Mouse (Mus musculus): ENCODE measurements around the gene Tmem161b. TPM values are rescaled to one million over a fixed set of nuclear protein-coding genes. Genes with fewer than 3 reads are reported as not detected.
A peak's percentile ranks its signal among the peaks of the same experiment; 100 is the strongest.
"Not testable (repeated sequence)": the region's sequence is repeated elsewhere in the genome, so short reads cannot be mapped to it uniquely, and the experiment has no call there.

Gene Tmem161b
- 16.1 and 16.2 TPM in 2 replicates for polyA plus RNA-seq (2015; fragmentation: Nextera tagmentation; extraction: Ambion mirVana)

- under 1% methylated on average over 48 of the region's 52 CpGs for WGBS
- peak; percentile 98 for ATAC-seq (ENCODE audit: insufficient read depth, low FRiP score, low read depth)
Measured at GRCm38 (mm10) chr13:84221820-84222681, at the start of gene Tmem161b. Gene Tmem161b, plus strand, starts transcription at chr13:84222296.

DNA sequence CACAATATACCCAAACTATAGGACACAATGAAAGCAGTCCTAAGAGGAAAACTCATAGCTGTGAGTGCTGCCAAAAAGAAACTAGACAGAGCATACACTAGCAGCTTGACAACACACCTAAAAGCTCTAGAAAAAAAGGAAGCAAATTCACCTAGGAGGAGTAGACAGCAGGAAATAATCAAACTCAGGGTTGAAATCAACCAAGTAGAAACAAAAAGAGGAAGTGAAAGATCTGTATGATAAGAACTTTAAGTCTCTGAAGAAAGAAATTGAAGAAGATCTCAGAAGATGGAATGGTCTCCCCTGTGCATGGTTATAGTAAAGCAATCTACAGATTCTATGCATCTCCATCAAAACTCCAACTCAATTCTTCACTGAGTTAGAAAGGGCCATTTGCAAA lies 36.3 kb upstream of the Tmem161b start:
- H3K4me3 ChIP-seq (replicated peaks); ATAC-seq (ENCODE audit: insufficient read depth, low FRiP score, low read depth); H3K9ac ChIP-seq; H3K9me3 ChIP-seq; H3K4me1 ChIP-seq; H3K36me3 ChIP-seq; H3K27ac ChIP-seq; H3K27me3 ChIP-seq (replicated peaks); H3K4me2 ChIP-seq: not testable (repeated sequence)

More at GRCm38 (mm10) chr13:84221820-84222681, at the start of gene Tmem161b:
- Histone ChIP-seq H3K27me3 (replicated peaks) (no peaks in the 10 kb centered on the region), H3K4me2 (peak within 1 kb of the TSS; percentile 84), H3K9ac (peak within 1 kb of the TSS; percentile 60), H3K4me3 (replicated peaks) (peak within 1 kb of the TSS; percentile 77), H3K4me1 (peaks cover 6% of the 10 kb centered on the region), H3K36me3 (no peaks in the 10 kb centered on the region), H3K9me3 (no peaks in the 10 kb centered on the region), H3K27ac (peak within 1 kb of the TSS; percentile 82)

DNA sequence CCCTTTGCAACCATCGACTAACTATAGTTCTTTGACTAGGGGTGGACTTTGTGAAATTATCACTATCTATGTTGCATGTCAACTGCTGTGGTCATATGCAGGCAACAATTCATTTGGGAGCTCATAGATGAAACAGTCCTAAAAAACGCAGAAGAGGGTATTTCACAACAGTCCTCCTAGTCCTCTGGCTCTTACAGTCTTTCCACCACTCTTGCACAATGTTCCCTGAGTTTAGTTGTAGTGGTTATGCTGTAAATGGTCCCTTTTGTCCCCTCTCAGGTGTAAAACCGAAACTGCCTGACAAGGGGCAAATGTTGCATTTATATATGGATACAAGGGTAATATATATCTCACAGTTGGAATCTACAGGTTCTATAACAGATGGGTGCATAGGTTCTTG lies 29.4 kb upstream of the Tmem161b start:
- H3K4me3 ChIP-seq (replicated peaks) = no peak overlapping the region
- H3K9ac ChIP-seq = no peak overlapping the region
- no peaks in the 10 kb centered on the region for H3K4me1 ChIP-seq
- H3K36me3 ChIP-seq = no peaks in the 10 kb centered on the region
- no peak overlapping the region for H3K27ac ChIP-seq
- no peak for ATAC-seq (ENCODE audit: insufficient read depth, low FRiP score, low read depth)
- no peaks in the 10 kb centered on the region for H3K27me3 ChIP-seq (replicated peaks)
- no peak overlapping the region for H3K4me2 ChIP-seq
- H3K9me3 ChIP-seq = no peaks in the 10 kb centered on the region
- 71% methylated on average over 3 of the region's 3 CpGs for WGBS

DNA sequence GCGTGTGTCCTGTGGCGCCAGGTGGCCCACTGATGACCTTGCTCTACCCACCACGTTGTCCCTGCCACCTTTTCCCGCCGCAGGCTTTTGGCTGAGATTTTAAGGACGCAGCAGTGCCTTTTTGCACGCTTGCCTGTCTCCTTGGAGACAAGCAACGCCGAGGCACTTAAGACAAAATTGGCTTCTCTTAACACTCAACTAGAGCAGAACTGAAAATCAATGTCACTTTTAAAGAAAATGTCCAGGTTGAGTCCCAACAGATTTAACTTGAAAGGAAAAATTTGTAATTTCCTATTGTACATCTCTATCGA lies 541 bp downstream of the Tmem161b start:
- H3K4me1 ChIP-seq = peaks cover 6% of the 10 kb centered on the region
- ATAC-seq (ENCODE audit: insufficient read depth, low FRiP score, low read depth) = no peak
- peak overlapping the region; percentile 60 for H3K9ac ChIP-seq
- peak overlapping the region; percentile 82 for H3K27ac ChIP-seq
- H3K27me3 ChIP-seq (replicated peaks) = no peaks in the 10 kb centered on the region
- H3K4me3 ChIP-seq (replicated peaks) = peak overlapping the region; percentile 77
- no peaks in the 10 kb centered on the region for H3K9me3 ChIP-seq
- peak overlapping the region; percentile 84 for H3K4me2 ChIP-seq
- no peaks in the 10 kb centered on the region for H3K36me3 ChIP-seq
- 5% methylated on average over 10 of the region's 10 CpGs for WGBS

- 40% methylated on average over 5 of the region's 5 CpGs for WGBS
- Histone ChIP-seq H3K9me3 (no peaks in the 10 kb centered on the region), H3K4me1 (peaks cover 6% of the 10 kb centered on the region), H3K27me3 (replicated peaks) (no peaks in the 10 kb centered on the region), H3K36me3 (no peaks in the 10 kb centered on the region), H3K27ac (no peak overlapping the region), H3K9ac (no peak overlapping the region), H3K4me2 (peak overlapping the region; percentile 84), H3K4me3 (replicated peaks) (peak overlapping the region; percentile 77)
- ATAC-seq (ENCODE audit: insufficient read depth, low FRiP score, low read depth) = no peak
Measured at GRCm38 (mm10) chr13:84223018-84223417, 922 bp downstream of the Tmem161b start.

DNA sequence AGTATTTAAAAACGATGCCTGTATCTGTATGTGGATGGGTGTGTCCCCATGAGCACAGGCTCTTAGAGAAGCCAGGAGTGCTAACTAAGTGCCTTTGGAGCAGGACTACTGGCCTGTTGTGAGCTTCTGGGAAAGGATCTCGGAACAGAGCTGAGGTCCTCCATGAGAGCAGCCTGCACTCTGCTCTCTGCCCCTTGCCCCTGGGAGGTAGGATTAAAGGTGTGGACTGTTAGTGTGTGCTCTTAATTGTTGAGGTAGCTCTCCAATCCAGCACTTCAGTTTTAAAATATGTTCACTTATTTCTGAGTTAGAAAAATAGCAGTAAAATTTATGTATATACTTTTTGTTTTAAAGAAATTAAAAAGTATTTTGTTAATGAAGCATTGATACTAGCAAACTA lies 11.9 kb downstream of the Tmem161b start:
- Histone ChIP-seq H3K9me3 (peaks cover 7% of the 10 kb centered on the region; the same call in 1 of the 2 replicates), H3K27ac (no peak overlapping the region), H3K36me3 (no peaks in the 10 kb centered on the region), H3K4me2 (no peak overlapping the region), H3K27me3 (replicated peaks) (no peaks in the 10 kb centered on the region), H3K9ac (no peak overlapping the region), H3K4me3 (replicated peaks) (no peak overlapping the region), H3K4me1 (no peaks in the 10 kb centered on the region)
- 85% methylated on average over 2 of the region's 2 CpGs for WGBS
- no peak for ATAC-seq (ENCODE audit: insufficient read depth, low FRiP score, low read depth)

DNA sequence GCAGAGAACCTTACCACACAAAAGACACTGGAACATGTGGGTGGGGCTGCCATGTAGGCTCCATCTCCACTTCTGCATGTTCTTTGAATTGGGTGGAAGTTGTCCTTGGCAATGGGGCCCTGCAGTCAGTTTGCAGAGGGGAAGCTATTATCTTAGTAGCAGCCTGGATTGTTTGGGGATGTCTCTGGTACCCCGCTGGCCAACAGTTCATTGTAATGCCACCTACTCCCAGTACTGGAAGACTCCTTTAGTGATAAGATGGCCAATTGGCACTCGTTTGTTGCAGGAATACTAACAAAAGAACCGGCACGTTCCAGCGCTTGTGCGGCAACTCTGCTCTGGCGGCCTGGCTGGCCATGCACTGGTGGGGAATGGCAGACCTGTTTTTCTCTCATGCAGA lies 14.7 kb downstream of the Tmem161b start:
- H3K27me3 ChIP-seq (replicated peaks) = no peaks in the 10 kb centered on the region
- no peak overlapping the region for H3K4me3 ChIP-seq (replicated peaks)
- H3K4me2 ChIP-seq = no peak overlapping the region
- no peak overlapping the region for H3K27ac ChIP-seq
- no peak overlapping the region for H3K9ac ChIP-seq
- no peaks in the 10 kb centered on the region for H3K4me1 ChIP-seq
- WGBS = 91% methylated on average over 7 of the region's 7 CpGs
- ATAC-seq (ENCODE audit: insufficient read depth, low FRiP score, low read depth) = no peak
- peaks cover 7% of the 10 kb centered on the region; the same call in 1 of the 2 replicates for H3K9me3 ChIP-seq
- H3K36me3 ChIP-seq = no peaks in the 10 kb centered on the region

GRCm38 (mm10) chr13:84238184-84238583 lies 16.1 kb downstream of the Tmem161b start:
- H3K4me3 ChIP-seq (replicated peaks) = no peak overlapping the region
- H3K36me3 ChIP-seq = no peaks in the 10 kb centered on the region
- peaks cover 7% of the 10 kb centered on the region; the same call in 1 of the 2 replicates for H3K9me3 ChIP-seq
- no peak overlapping the region for H3K9ac ChIP-seq
- no peaks in the 10 kb centered on the region for H3K27me3 ChIP-seq (replicated peaks)
- no peak overlapping the region for H3K27ac ChIP-seq
- no peak overlapping the region for H3K4me2 ChIP-seq
- ATAC-seq (ENCODE audit: insufficient read depth, low FRiP score, low read depth) = no peak
- H3K4me1 ChIP-seq = no peaks in the 10 kb centered on the region

DNA sequence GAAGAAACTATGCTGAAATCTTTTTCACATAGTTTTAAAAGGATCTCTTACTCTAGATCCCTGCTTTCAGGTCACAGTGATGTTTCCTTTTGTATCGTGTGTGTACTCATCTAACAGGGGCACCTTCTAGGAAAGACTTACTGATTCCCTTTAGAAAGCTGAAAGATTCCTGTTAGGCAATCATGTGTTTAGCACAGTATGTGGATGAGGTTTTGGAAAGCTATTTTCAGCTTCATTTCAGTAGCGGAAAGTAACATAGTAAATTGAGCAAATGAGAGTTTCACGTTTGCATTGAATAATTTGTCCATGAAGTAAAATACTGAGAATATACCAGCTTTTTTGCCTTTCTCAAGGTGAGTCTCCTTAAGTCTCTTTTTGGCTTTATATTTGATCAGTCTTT lies 26.0 kb downstream of the Tmem161b start:
- H3K4me3 ChIP-seq (replicated peaks) = no peak overlapping the region
- no peak overlapping the region for H3K4me2 ChIP-seq
- no peaks in the 10 kb centered on the region for H3K36me3 ChIP-seq
- H3K9ac ChIP-seq = no peak overlapping the region
- WGBS = 82% methylated on average over 3 of the region's 3 CpGs
- no peak overlapping the region for H3K27ac ChIP-seq
- no peak for ATAC-seq (ENCODE audit: insufficient read depth, low FRiP score, low read depth)
- no peaks in the 10 kb centered on the region for H3K9me3 ChIP-seq
- no peaks in the 10 kb centered on the region for H3K4me1 ChIP-seq
- H3K27me3 ChIP-seq (replicated peaks) = no peaks in the 10 kb centered on the region

- Histone ChIP-seq H3K4me2 (no peak overlapping the region), H3K4me1 (no peaks in the 10 kb centered on the region), H3K27ac (no peak overlapping the region), H3K4me3 (replicated peaks) (no peak overlapping the region), H3K9me3 (no peaks in the 10 kb centered on the region), H3K27me3 (replicated peaks) (no peaks in the 10 kb centered on the region), H3K36me3 (no peaks in the 10 kb centered on the region), H3K9ac (no peak overlapping the region)
- WGBS = 78% methylated on average over 5 of the region's 5 CpGs
- ATAC-seq (ENCODE audit: insufficient read depth, low FRiP score, low read depth) = no peak
Measured at GRCm38 (mm10) chr13:84251295-84251694, 29.2 kb downstream of the Tmem161b start.

- Histone ChIP-seq H3K4me2 (no peak overlapping the region), H3K4me3 (replicated peaks) (no peak overlapping the region), H3K4me1 (no peaks in the 10 kb centered on the region), H3K9ac (no peak overlapping the region), H3K36me3 (no peaks in the 10 kb centered on the region), H3K27ac (no peak overlapping the region), H3K9me3 (no peaks in the 10 kb centered on the region), H3K27me3 (replicated peaks) (no peaks in the 10 kb centered on the region)
- 93% methylated on average over 1 of the region's 1 CpGs for WGBS
- no peak for ATAC-seq (ENCODE audit: insufficient read depth, low FRiP score, low read depth)
Measured at GRCm38 (mm10) chr13:84255047-84255446, 33.0 kb downstream of the Tmem161b start.

DNA sequence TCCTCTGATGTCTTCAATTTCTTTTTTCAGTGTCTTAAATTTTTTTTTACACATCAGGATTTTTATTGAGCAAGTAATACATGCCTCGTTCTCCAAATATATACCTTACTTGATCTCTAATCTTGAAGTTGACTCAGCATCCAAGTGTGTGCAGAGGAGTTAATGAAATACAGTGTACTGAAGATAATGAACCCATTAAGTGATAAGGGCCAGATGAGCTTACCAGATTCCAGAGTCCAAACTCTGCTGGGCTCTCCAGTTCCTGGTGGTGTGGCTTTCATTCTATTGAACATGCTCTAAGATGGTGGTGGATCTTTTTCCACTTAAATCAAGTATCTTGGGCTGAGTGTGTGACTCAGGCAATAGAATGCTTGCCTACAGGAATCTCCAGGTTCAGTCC lies 42.3 kb downstream of the Tmem161b start:
- not testable (repeated sequence) for H3K36me3 ChIP-seq; H3K4me3 ChIP-seq (replicated peaks); ATAC-seq (ENCODE audit: insufficient read depth, low FRiP score, low read depth); H3K9ac ChIP-seq; H3K27ac ChIP-seq; H3K27me3 ChIP-seq (replicated peaks); H3K4me2 ChIP-seq; H3K4me1 ChIP-seq; H3K9me3 ChIP-seq
- WGBS = 72% methylated on average over 1 of the region's 1 CpGs

- Histone ChIP-seq H3K9ac (no peak overlapping the region), H3K27me3 (replicated peaks) (no peaks in the 10 kb centered on the region), H3K36me3 (no peaks in the 10 kb centered on the region), H3K9me3 (no peaks in the 10 kb centered on the region), H3K4me1 (no peaks in the 10 kb centered on the region), H3K4me2 (no peak overlapping the region), H3K27ac (no peak overlapping the region), H3K4me3 (replicated peaks) (no peak overlapping the region)
- ATAC-seq (ENCODE audit: insufficient read depth, low FRiP score, low read depth) = no peak
- 94% methylated on average over 5 of the region's 5 CpGs for WGBS
Measured at GRCm38 (mm10) chr13:84276246-84276645, 54.1 kb downstream of the Tmem161b start.

Measured in stomach, embryonic 15.5 days (tissue).